Mouse (Mus musculus): ENCODE data around the gene P3h1. TPM values are rescaled to one million over a fixed set of nuclear protein-coding genes. Genes with fewer than 3 reads are reported as not detected.
A peak's percentile ranks its signal among the peaks of the same experiment; 100 is the strongest.

Gene P3h1
- total RNA-seq, 2 experiments from 2014 or later, result 15.0 to 15.7 TPM

GRCm38 (mm10) chr4:119233256-119233901 lies 664 bp downstream of the P3h1 start:
- intact Hi-C loops (cut with DNase I), result loop anchor here (5.0 kb wide), 1 partner anchor 1784 kb away; the partner anchor contains the start of gene Smap2
- DNase-seq (ENCODE audit: low spot score), result no peak

- DNase-seq (ENCODE audit: low spot score), result no peak
- intact Hi-C loops (cut with DNase I), result loop anchor here (5.0 kb wide), 1 partner anchor 1783 kb away; the partner anchor contains the start of gene Smap2
Measured at GRCm38 (mm10) chr4:119234348-119234747, 1.6 kb downstream of the P3h1 start.

GRCm38 (mm10) chr4:119238661-119239060 lies 5.9 kb downstream of the P3h1 start:
- intact Hi-C loops (cut with DNase I), result no loop called here

GRCm38 (mm10) chr4:119239181-119239682 lies 6.5 kb downstream of the P3h1 start:
- intact Hi-C loops (cut with DNase I), result no loop called here
- DNase-seq (ENCODE audit: low spot score), result peak; percentile 30

More at GRCm38 (mm10) chr4:119238661-119239060, 5.9 kb downstream of the P3h1 start:
- DNase-seq (ENCODE audit: low spot score), result no peak

DNA sequence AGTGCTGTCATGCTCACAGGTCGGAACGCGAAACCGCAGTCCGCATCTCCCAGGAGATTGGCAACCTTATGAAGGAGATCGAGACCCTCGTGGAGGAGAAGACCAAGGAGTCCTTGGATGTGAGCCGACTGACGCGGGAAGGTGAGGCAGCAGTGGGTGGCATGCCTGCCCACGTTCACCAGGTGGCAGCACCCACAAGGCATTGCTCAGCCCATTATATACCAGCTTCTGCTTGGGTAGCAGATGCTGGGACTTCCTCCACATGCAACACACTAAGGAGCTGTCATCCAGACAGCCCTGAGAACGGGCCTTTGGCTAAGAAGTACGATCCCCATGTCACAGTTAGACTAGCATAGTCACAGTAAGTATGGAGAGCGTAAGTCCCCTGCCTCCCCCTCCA lies 8.9 kb downstream of the P3h1 start:
- intact Hi-C loops (cut with DNase I), result loop anchor here (2.0 to 10.0 kb wide), 2 partner anchors 383 to 887 kb away; no protein-coding TSS in a partner anchor
- DNase-seq (ENCODE audit: low spot score), result no peak

DNA sequence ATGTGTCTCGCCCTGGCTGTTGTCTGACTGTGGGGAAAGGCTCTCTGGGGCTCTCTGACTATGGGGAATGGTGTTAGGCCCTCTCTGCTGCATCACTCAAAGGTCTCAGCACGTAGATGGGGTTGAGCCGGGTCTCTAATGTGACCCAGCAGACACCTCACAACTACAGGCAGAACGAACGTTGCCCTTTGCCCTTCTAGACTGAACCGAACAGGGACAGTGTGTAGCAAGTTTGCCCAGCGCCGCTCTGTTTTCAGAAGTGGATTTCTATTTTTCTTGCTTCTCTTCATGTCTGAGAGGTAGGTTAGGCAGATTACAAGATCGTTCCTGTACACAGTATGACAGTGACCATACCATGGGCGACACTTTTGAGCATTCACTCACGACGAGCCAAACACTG lies 9.9 kb downstream of the P3h1 start:
- intact Hi-C loops (cut with DNase I), result loop anchor here (10.0 kb wide), 1 partner anchor 382 kb away; no protein-coding TSS in a partner anchor
- DNase-seq (ENCODE audit: low spot score), result no peak

- DNase-seq (ENCODE audit: low spot score), result no peak
- intact Hi-C loops (cut with DNase I), result loop anchor here (5.0 to 10.0 kb wide), 4 partner anchors 178 to 423 kb away; partner anchors contain the start of genes Ppcs and Zmynd12
Measured at GRCm38 (mm10) chr4:119244468-119245240, 11.9 kb downstream of the P3h1 start.

DNA sequence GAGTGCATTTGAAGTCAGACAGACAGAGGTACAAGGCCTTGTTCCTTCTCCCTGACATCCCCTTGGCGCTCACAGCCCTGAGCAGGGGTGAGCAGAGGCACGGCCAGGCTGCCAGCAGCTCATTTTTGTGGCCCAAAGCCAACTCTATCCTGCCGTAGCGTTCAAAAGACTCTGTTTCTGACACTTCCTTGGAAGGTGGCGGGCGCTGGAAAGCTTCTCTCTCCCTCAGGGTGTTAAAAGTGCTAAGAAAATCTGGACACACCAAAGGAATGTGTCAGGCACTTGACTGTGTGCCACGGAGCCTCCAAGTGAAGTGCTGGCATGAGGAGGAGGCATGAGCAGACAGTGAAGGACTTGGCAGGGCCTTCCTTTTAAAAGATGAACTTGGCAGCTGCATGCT lies 12.8 kb downstream of the P3h1 start:
- DNase-seq (ENCODE audit: low spot score), result no peak
- intact Hi-C loops (cut with DNase I), result loop anchor here (5.0 to 10.0 kb wide), 4 partner anchors 177 to 422 kb away; partner anchors contain the start of genes Ppcs and Zmynd12

DNA sequence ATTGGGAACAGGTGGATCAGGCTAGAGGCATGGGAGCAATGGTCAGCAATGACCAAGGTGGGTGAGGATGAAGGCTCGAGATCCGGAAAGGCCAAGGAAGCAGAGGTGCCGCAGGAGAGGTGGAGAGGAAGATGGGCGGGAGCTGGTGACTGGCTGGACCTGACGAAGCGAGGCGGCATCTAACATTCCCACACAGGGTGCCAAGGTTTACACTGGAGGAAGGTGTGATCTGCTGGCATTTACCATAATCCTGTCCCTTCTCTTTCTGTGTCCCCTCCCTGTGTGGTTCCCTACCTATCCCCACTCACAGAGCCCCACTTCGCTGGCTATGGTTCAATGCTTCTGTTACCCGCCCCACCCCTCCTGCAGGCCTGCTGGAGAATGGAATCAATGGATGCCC lies 13.2 kb downstream of the P3h1 start:
- no peak for DNase-seq (ENCODE audit: low spot score)
- intact Hi-C loops (cut with DNase I), result loop anchor here (2.0 to 10.0 kb wide), 6 partner anchors 53 to 421 kb away; partner anchors contain the start of genes Ppcs and Zmynd12

- intact Hi-C loops (cut with DNase I), result loop anchor here (2.0 to 10.0 kb wide), 6 partner anchors 52 to 421 kb away; partner anchors contain the start of genes Ppcs and Zmynd12
- no peak for DNase-seq (ENCODE audit: low spot score)
Measured at GRCm38 (mm10) chr4:119246688-119247225, 14.0 kb downstream of the P3h1 start.

GRCm38 (mm10) chr4:119247462-119248235 lies 14.9 kb downstream of the P3h1 start:
- intact Hi-C loops (cut with DNase I), result loop anchor here (2.0 to 10.0 kb wide), 6 partner anchors 51 to 420 kb away; partner anchors contain the start of genes Ppcs and Zmynd12
- DNase-seq (ENCODE audit: low spot score), result peak; percentile 67

DNA sequence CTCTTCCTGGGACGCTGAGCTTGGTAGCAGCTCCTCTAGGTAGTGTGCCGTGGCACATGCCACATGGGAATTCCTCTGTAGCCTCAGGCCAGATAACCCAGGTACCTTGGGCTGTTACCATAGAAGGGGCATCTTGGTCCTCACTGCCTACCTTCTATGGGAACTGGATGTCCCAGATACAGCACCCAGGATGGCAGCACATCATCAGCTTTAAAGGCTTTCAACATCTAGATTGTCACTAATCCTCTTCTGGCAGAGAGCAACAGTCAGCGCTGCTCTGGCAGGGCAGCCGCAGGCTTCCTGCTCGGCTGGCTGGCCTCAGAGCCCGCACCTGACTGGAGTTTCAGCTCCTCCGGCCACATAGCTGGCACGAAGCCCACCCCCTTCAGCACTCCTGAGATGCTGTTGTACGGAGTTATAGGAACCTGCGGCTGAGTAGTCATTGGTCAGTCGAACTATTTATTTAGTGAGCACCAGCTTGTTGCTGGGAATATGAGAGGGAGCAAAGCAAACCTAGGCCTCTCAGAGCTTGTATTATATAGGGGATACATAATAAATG lies 15.8 kb downstream of the P3h1 start:
- DNase-seq (ENCODE audit: low spot score), result no peak
- intact Hi-C loops (cut with DNase I), result loop anchor here (5.0 to 10.0 kb wide), 4 partner anchors 174 to 419 kb away; partner anchors contain the start of genes Ppcs and Zmynd12

DNA sequence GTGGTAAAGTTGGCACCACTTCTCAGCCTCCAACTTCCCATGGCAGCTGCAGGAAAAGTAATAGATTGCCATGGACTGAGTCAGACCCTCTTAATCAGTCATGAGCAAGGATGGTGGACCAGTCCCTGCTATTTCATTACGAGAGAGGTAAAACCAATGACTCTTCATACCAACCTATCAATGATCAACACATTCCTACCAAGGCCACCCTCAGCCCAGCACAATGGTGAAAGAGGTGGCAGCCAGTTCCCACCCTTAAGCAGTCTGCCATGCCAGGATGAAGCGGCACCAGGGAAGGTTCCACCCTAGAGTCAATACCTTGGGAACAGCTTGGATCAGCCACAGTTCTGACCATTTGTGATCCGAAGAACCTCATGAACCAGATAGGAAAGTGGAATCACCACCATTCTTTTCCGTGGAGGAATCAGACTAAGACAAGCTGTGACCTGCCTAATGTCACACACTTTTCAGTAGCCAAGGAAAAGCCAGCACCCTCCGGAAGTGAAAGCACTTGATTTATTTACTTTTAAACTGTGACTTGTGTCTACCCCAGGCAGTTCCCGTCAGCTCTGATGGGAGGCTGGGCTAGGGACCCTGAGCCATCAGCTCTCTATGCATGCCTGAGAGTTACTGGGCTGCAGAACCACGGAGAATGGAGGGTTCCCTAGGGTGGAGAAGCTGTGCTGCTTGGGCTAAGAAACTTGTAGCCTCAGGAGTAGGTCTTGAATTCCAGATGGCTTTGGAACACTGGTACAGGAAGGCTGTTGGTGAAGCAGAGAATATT lies 19.5 kb downstream of the P3h1 start:
- DNase-seq (ENCODE audit: low spot score), result no peak
- intact Hi-C loops (cut with DNase I), result no loop called here

DNA sequence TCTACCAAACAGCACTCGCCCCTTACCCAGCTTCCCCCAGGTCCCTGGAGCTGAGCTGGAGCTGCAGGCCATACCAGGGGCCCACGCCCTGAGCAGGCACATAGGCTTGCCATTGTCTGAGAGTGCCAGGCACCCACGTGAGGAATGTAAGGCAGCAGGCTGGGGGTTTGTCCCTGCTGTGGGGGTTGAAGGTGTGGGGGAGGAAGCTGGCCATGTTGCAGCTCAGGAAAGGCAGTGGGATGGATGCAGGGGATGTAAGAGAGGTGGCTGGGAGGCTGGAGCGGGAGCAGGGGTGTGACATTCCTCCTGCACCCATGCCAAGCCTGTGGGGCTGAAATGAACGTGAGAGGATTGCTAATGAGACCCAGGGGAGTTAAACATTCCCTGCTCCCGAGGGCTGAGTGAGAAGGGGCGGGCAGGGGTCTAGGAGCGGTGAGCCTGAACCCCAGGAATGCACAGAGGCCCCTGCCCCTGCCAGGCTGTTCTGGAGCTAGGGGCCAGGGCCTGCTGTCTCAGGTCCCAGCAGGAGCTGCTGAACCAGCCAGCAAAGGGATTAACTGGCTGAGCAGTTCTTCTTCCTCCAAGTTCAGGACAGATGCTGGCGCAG lies 21.4 kb downstream of the P3h1 start:
- intact Hi-C loops (cut with DNase I), result no loop called here
- DNase-seq (ENCODE audit: low spot score), result no peak

DNA sequence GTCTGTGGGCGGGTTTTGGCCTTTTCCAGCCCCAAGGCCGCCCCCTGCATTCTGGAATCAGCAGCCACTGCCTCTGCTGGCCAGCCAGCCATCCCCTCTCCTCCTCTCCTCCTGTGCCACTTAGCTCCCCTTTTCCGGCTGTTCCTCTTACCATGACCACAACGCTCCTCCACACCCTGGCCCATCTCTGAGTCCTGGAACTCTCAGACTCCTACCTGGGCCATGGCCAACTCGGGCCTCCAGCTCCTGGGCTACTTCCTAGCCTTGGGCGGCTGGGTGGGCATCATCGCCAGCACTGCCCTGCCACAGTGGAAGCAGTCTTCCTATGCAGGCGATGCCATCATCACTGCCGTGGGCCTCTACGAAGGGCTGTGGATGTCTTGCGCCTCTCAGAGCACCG lies 22.6 kb downstream of the P3h1 start, which contains the start of gene Cldn19:
Gene Cldn19, plus strand, starts transcription at position 64 of the 400 bp plus-strand sequence.
- intact Hi-C loops (cut with DNase I), result no loop called here

GRCm38 (mm10) chr4:119257083-119257482 lies 24.4 kb downstream of the P3h1 start:
- DNase-seq (ENCODE audit: low spot score), result no peak
- intact Hi-C loops (cut with DNase I), result no loop called here

More for the DNA sequence above, 22.6 kb downstream of the P3h1 start, which contains the start of gene Cldn19:
- DNase-seq (ENCODE audit: low spot score), result no peak

Data from heart, postnatal 25 days (tissue).